Mouse (Mus musculus) midbrain, postnatal 0 days (tissue): ENCODE data around the gene Gskip. TPM values are rescaled to one million over a fixed set of nuclear protein-coding genes. Genes with fewer than 3 reads are reported as not detected.
A peak's percentile ranks its signal among the peaks of the same experiment; 100 is the strongest.

Experiments used
- ATAC-seq: fragments of 200-750 bp; cut with Nextera tagmentation; 2 replicates; pipeline ENCODE4 v1.8.0; 2017; ENCODE audit warnings: moderate number of reproducible peaks, mild to moderate bottlenecking, moderate TSS enrichment, moderate library complexity; ENCODE audit not compliant: low FRiP score
- DNase-seq: peaks from one replicate; pipeline ENCODE4 v3.0.0-alpha.2; 2015; ENCODE audit warnings: low spot score
- H3K27ac ChIP-seq: fragments of 300-500 bp; sonication (generic); 2 replicates; pipeline ENCODE4 v1.5.1; 2014; ENCODE audit warnings: low read depth, mild to moderate bottlenecking, low read length, mixed read lengths
- H3K27me3 ChIP-seq: fragments of 300-500 bp; sonication (generic); 2 replicates; pipeline ENCODE4 v1.6.1; 2014; ENCODE audit warnings: low read length, control low read depth, mixed read lengths; ENCODE audit not compliant: insufficient read depth
- H3K36me3 ChIP-seq: fragments of 300-500 bp; sonication (generic); 2 replicates; pipeline ENCODE4 v1.6.1; 2014; ENCODE audit warnings: low read length, control low read depth, mixed read lengths; ENCODE audit not compliant: insufficient read depth
- H3K4me1 ChIP-seq: fragments of 300-500 bp; sonication (generic); 2 replicates; pipeline ENCODE4 v1.6.1; 2014; ENCODE audit warnings: mild to moderate bottlenecking, control low read depth, antibody characterized with exemption, low read length, mixed read lengths; ENCODE audit not compliant: insufficient read depth
- H3K4me2 ChIP-seq: fragments of 300-500 bp; sonication (generic); 2 replicates; pipeline ENCODE4 v1.6.1; 2014; ENCODE audit warnings: low read depth, mild to moderate bottlenecking, low read length, mixed read lengths; ENCODE audit not compliant: poor library complexity, severe bottlenecking
- H3K4me3 ChIP-seq: fragments of 300-500 bp; sonication (generic); 2 replicates; pipeline ENCODE4 v1.5.1; 2014; ENCODE audit warnings: low read depth, mild to moderate bottlenecking, low read length, moderate library complexity
- H3K9ac ChIP-seq: fragments of 300-500 bp; sonication (generic); replicated peaks from 2 replicates; pipeline ENCODE4 v1.6.1; 2014; ENCODE audit warnings: mild to moderate bottlenecking, low read length, moderate library complexity, mixed read lengths; ENCODE audit not compliant: poor library complexity, severe bottlenecking
- H3K9me3 ChIP-seq: fragments of 300-500 bp; sonication (generic); 2 replicates; pipeline ENCODE4 v1.6.1; 2016; ENCODE audit warnings: low read length, control low read depth
- CTCF ChIP-seq: IDR thresholded peaks from 2 replicates; pipeline ENCODE4 v1.5.1; 2016; ENCODE audit warnings: antibody characterized with exemption, mild to moderate bottlenecking
- WGBS: fragments of 180-500 bp; shearing (Covaris S2); extraction: QIAGEN DNeasy Blood & Tissue Kit; methylation state at CpG from one replicate; pipeline ENCODE4 v1.1.7; 2014; 5-methylcytosine and 5-hydroxymethylcytosine counted together
- polyA plus RNA-seq: library from polyadenylated mRNA; unstranded; fragments of >200 nt; fragmentation: Nextera tagmentation; extraction: Ambion mirVana; gene quantifications from 2 replicates; pipeline ENCODE4 v1.2.1, GENCODE M21; 2015
- total RNA-seq: library from RNA; depleted of rRNA; stranded (reverse); fragments of >200 nt; gene quantifications from 2 replicates; pipeline ENCODE4 v1.2.3, GENCODE M21; 2014

Gene Gskip
- total and polyA plus RNA-seq, 2 experiments from 2014 or later = 18.1 to 22.5 TPM

DNA sequence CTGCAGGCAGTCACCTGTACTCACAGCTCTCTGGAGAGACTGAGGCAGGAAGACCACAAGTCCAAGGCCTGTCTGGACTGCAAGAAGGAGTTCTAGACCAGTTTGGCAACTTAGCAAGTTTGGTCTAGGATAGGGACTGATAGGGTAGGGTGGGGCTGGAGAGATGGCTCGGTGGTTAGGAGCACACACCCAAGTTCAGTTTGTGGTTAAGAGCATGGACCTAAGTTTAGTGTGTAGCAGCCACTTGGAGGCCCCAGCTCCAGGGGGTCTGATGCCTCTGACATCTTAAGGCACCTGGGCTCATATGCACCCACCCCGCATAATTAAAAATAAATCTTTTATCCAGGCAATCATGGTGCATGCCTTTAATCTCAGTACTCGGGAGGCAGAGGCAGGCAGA is 42.6 kb downstream of the Gskip start:
- DNase-seq = no peak
- H3K27me3 ChIP-seq = no peaks in the 10 kb centered on the region
- H3K9me3 ChIP-seq = no peaks in the 10 kb centered on the region
- H3K9ac ChIP-seq = no peak overlapping the region
- no peak overlapping the region for H3K4me2 ChIP-seq
- 68% methylated on average over 3 of the region's 3 CpGs for WGBS
- H3K36me3 ChIP-seq = no peaks in the 10 kb centered on the region
- no peak for ATAC-seq
- H3K4me1 ChIP-seq = no peaks in the 10 kb centered on the region
- TF ChIP-seq CTCF = no peak
- no peak overlapping the region for H3K4me3 ChIP-seq
- H3K27ac ChIP-seq = no peak overlapping the region

- Histone ChIP-seq H3K4me2 (no peak overlapping the region), H3K9ac (no peak overlapping the region), H3K4me1 (no peaks in the 10 kb centered on the region), H3K4me3 (no peak overlapping the region), H3K27ac (no peak overlapping the region), H3K27me3 (no peaks in the 10 kb centered on the region), H3K36me3 (no peaks in the 10 kb centered on the region), H3K9me3 (no peaks in the 10 kb centered on the region)
- no peak for ATAC-seq
- TF ChIP-seq CTCF = peak; percentile 88
- 28% methylated on average over 8 of the region's 8 CpGs for WGBS
- peak; percentile 75 for DNase-seq
These were observed 43.3 kb downstream of the Gskip start for GRCm38 (mm10) chr12:105727964-105728363.

DNA sequence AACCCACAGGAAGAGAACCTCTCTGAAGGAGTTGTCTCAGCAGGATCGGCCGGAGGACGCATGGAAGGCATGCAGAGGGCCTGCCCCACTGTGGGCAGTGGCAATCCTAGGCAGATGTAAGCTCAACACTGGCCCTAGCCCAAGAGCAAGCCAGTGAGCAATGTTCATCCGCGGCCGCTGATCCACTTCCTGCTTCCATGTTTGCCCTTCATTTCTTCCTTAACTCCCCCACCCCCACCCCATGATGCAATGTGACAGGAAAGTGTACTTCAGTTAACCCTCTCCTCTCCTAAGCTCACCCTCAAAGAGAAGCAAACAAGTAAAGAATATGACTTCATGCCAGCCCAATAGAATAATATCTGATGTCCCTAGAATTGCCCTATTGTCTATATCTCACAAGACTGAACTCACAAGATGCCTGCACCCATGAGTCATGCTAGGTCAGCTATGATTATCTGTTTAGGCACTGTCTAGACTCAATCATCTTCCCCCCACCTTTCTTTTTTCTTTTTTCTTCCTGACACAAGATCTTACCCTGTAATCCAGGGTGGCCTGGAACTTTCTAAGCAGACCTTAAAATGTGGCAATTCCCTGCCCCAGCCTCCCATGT is 46.3 kb downstream of the Gskip start:
- TF ChIP-seq CTCF = no peak
- no peaks in the 10 kb centered on the region for H3K36me3 ChIP-seq
- ATAC-seq = no peak

GRCm38 (mm10) chr12:105733370-105734159 is 48.9 kb downstream of the Gskip start:
- no peak overlapping the region for H3K4me2 ChIP-seq
- no peaks in the 10 kb centered on the region for H3K36me3 ChIP-seq
- no peak for TF ChIP-seq CTCF
- no peak overlapping the region for H3K9ac ChIP-seq
- no peaks in the 10 kb centered on the region for H3K9me3 ChIP-seq
- DNase-seq = no peak
- H3K27ac ChIP-seq = no peak overlapping the region
- H3K27me3 ChIP-seq = no peaks in the 10 kb centered on the region
- no peaks in the 10 kb centered on the region for H3K4me1 ChIP-seq
- ATAC-seq = no peak
- WGBS = 77% methylated on average over 9 of the region's 9 CpGs
- no peak overlapping the region for H3K4me3 ChIP-seq

More for the DNA sequence above, 46.3 kb downstream of the Gskip start:
- WGBS = 74% methylated on average over 6 of the region's 6 CpGs
- no peak overlapping the region for H3K27ac ChIP-seq
- DNase-seq = no peak
- H3K9ac ChIP-seq = no peak overlapping the region
- no peak overlapping the region for H3K4me2 ChIP-seq
- no peaks in the 10 kb centered on the region for H3K27me3 ChIP-seq
- H3K4me1 ChIP-seq = no peaks in the 10 kb centered on the region
- no peaks in the 10 kb centered on the region for H3K9me3 ChIP-seq
- H3K4me3 ChIP-seq = no peak overlapping the region

DNA sequence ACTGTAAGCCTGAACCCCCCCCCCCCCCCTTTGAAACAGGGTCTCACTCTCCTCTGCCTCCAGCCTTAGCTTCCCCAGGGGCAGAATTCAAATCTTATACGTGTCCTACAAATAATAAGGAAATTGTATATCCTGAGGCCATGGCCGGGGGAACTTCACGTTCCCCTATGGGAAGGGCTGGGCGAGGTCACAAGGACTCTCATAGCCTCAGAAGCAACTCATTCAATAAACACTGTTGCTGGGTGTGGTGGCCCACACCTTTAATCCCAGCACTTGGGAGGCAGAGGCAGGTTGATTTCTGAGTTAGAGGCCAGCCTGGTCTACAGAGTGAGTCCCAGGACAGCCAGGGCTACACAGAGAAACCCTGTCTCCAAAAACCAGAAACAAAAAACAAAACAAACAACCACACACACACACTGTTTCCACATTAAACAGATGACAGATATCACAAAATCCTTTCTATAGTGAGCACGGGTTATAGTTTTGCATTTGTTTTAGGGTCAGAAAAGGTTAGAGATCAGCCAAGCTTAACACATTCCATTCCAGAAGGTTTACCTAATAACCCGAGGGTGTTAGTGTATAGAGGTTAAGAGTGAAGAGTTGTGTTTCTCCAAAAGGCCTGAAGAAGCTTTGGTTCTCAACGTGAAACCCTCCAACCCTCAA is 50.7 kb downstream of the Gskip start:
- H3K9me3 ChIP-seq = no peaks in the 10 kb centered on the region
- 66% methylated on average over 7 of the region's 7 CpGs for WGBS
- no peak overlapping the region for H3K4me3 ChIP-seq
- H3K36me3 ChIP-seq = no peaks in the 10 kb centered on the region
- ATAC-seq (no peak), DNase-seq (no peak)
- no peak for TF ChIP-seq CTCF
- H3K27ac ChIP-seq = no peak overlapping the region
- H3K27me3 ChIP-seq = no peaks in the 10 kb centered on the region
- no peak overlapping the region for H3K9ac ChIP-seq
- H3K4me1 ChIP-seq = no peaks in the 10 kb centered on the region
- H3K4me2 ChIP-seq = no peak overlapping the region

GRCm38 (mm10) chr12:105735889-105736251 is 51.2 kb downstream of the Gskip start:
- Histone ChIP-seq H3K9me3 (no peaks in the 10 kb centered on the region), H3K4me2 (no peak overlapping the region), H3K9ac (no peak overlapping the region), H3K27me3 (no peaks in the 10 kb centered on the region), H3K27ac (no peak overlapping the region), H3K4me3 (no peak overlapping the region), H3K4me1 (no peaks in the 10 kb centered on the region), H3K36me3 (no peaks in the 10 kb centered on the region)
- ATAC-seq (no peak), DNase-seq (no peak)
- no peak for TF ChIP-seq CTCF
- 90% methylated on average over 6 of the region's 6 CpGs for WGBS
